Mouse (Mus musculus): ENCODE measurements around the gene Barhl1. TPM values are rescaled to one million over a fixed set of nuclear protein-coding genes. Genes with fewer than 3 reads are reported as not detected.

The Barhl1 gene
- polyA plus RNA-seq, 1 experiment from 2014 or later, result not detected

DNA sequence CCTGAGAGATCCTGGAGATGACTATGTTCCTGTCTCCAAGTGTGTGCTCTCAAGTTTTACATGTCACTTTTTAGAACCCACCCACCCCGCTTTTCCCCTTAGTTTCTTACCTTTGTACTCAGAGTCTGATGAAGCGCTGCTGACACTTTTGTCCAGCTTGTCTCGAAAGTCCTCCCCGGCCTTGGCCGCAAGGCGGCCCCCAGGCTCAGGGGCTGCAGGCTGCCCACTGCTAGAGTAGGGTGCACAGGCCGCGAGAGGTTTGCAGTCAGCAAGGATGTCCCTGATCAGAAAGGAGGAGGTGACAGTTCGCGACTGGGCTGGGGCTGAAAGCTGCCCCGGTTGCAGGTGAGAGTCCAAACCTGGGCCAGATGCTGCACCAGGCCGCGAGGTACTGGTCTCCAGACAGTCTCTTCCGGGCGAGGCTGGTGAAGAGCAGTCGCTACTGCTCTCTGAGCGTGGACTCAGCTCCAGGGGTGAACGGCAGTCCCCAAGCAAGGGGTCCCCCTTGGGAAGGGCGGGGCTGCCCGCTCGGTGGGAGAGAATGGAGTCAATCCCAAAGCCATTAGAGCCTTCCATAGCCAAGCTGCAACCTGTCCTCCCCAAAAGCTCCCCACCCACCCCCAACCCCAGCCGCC is 1.2 kb downstream of the Barhl1 start:
- H3K4me3 ChIP-seq (replicated peaks; ENCODE audit: low read length), result no peak overlapping the region
- 4% methylated on average over 22 of the region's 22 CpGs for WGBS
- ATAC-seq (ENCODE audit: insufficient read depth, low FRiP score), result no peak
- H3K4me2 ChIP-seq (ENCODE audit: low read depth, low read length), result no peak overlapping the region
- H3K4me1 ChIP-seq (ENCODE audit: control insufficient read depth, insufficient read depth, low read length), result peaks cover 6% of the 10 kb centered on the region
- H3K27me3 ChIP-seq (ENCODE audit: control insufficient read depth, insufficient read depth, low read length), result peaks cover 94% of the 10 kb centered on the region
- H3K9ac ChIP-seq (ENCODE audit: low read length), result no peak overlapping the region
- H3K27ac ChIP-seq (ENCODE audit: low read length), result no peak overlapping the region
- no peaks in the 10 kb centered on the region for H3K36me3 ChIP-seq (ENCODE audit: control insufficient read depth, insufficient read depth, low read length)
- no peaks in the 10 kb centered on the region for H3K9me3 ChIP-seq (replicated peaks; ENCODE audit: control insufficient read depth, low read length)

DNA sequence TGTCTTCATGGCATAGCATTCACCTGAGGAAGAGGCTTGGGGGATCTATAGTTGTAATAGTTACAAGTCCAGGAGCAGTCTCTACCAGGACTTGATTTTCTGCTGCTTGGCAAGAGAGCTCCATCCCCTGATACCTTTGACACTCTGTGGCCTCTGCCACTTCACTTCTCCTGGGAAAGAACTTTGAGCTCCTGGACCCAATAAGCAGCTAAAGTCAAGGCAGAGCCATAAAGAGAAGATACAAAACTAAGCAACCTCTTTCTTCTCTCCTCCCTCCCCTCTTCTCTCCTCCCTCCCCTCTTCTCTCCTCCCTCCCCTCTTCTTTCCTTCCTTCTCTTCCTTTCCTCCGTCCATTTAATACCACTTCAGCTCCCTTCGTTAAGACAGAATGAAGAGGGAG is 2.3 kb downstream of the Barhl1 start:
- no peaks in the 10 kb centered on the region for H3K9me3 ChIP-seq (replicated peaks; ENCODE audit: control insufficient read depth, low read length)
- H3K4me1 ChIP-seq (ENCODE audit: control insufficient read depth, insufficient read depth, low read length), result peaks cover 6% of the 10 kb centered on the region
- no peaks in the 10 kb centered on the region for H3K36me3 ChIP-seq (ENCODE audit: control insufficient read depth, insufficient read depth, low read length)
- H3K9ac ChIP-seq (ENCODE audit: low read length), result no peak overlapping the region
- ATAC-seq (ENCODE audit: insufficient read depth, low FRiP score), result no peak
- H3K4me2 ChIP-seq (ENCODE audit: low read depth, low read length), result no peak overlapping the region
- 3% methylated on average over 2 of the region's 2 CpGs for WGBS
- no peak overlapping the region for H3K27ac ChIP-seq (ENCODE audit: low read length)
- peaks cover 97% of the 10 kb centered on the region for H3K27me3 ChIP-seq (ENCODE audit: control insufficient read depth, insufficient read depth, low read length)
- H3K4me3 ChIP-seq (replicated peaks; ENCODE audit: low read length), result no peak overlapping the region

DNA sequence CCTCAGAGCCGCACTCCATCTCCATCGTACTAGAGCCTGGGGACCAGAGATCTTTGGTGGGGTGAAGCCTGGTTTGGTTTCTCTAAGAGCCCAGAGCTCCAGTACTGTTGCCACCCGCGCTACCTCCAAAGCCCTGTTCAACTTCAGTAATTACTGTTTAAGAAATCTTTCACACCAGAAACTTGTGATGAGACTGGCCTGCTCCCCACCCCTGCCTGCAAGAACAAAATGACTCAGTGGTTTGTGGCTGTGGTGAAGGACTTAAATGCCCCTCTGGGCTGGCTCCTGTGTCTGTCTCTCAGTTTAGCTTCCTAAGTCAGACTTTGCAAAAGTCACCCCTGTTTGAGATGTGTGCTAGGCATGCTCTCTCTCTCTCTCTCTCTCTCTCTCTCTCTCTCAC is 3.5 kb downstream of the Barhl1 start:
- H3K9ac ChIP-seq (ENCODE audit: low read length), result no peak overlapping the region
- peaks cover 98% of the 10 kb centered on the region for H3K27me3 ChIP-seq (ENCODE audit: control insufficient read depth, insufficient read depth, low read length)
- WGBS, result 5% methylated on average over 4 of the region's 4 CpGs
- no peaks in the 10 kb centered on the region for H3K9me3 ChIP-seq (replicated peaks; ENCODE audit: control insufficient read depth, low read length)
- H3K4me1 ChIP-seq (ENCODE audit: control insufficient read depth, insufficient read depth, low read length), result peaks cover 15% of the 10 kb centered on the region
- H3K4me2 ChIP-seq (ENCODE audit: low read depth, low read length), result no peak overlapping the region
- no peak overlapping the region for H3K27ac ChIP-seq (ENCODE audit: low read length)
- no peaks in the 10 kb centered on the region for H3K36me3 ChIP-seq (ENCODE audit: control insufficient read depth, insufficient read depth, low read length)
- no peak for ATAC-seq (ENCODE audit: insufficient read depth, low FRiP score)
- no peak overlapping the region for H3K4me3 ChIP-seq (replicated peaks; ENCODE audit: low read length)

DNA sequence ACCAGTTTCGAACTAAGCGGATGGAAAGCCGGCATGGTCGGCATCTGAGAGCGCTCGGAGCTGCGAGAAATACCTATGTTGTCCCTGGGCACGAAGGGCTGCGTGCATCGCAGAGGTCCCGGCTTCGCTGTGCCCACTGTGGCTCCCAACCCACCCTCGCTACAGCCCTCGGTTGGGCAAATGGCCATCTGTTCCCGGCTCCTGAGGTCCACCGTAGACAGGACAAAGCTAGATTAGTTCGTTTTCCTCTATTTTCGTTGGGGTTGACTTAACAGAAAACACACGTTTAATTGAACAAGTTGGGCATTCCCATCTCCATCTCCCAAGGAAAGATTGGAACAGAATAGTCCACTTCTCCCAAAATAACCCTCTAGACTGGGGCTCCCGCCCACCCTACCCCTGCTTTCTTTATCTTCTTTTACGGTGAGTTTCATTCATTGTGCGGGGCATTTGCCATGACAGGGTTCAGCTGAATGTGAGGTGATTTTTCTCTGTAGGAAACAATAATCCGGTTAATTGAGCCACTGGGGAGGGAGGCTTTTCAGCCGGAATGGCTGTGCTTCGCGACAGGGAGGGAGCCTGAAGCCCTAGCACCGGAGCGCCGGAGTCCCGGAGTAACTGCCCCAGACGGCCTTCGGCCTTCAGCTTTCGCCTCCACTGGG is 4.3 kb downstream of the Barhl1 start:
- Histone ChIP-seq H3K27ac (ENCODE audit: low read length) (no peak overlapping the region), H3K4me3 (replicated peaks; ENCODE audit: low read length) (no peak overlapping the region), H3K9me3 (replicated peaks; ENCODE audit: control insufficient read depth, low read length) (no peaks in the 10 kb centered on the region), H3K4me2 (ENCODE audit: low read depth, low read length) (no peak overlapping the region), H3K4me1 (ENCODE audit: control insufficient read depth, insufficient read depth, low read length) (peaks cover 10% of the 10 kb centered on the region), H3K9ac (ENCODE audit: low read length) (no peak overlapping the region), H3K27me3 (ENCODE audit: control insufficient read depth, insufficient read depth, low read length) (peaks cover 98% of the 10 kb centered on the region), H3K36me3 (ENCODE audit: control insufficient read depth, insufficient read depth, low read length) (no peaks in the 10 kb centered on the region)
- 3% methylated on average over 33 of the region's 33 CpGs for WGBS
- ATAC-seq (ENCODE audit: insufficient read depth, low FRiP score), result no peak

DNA sequence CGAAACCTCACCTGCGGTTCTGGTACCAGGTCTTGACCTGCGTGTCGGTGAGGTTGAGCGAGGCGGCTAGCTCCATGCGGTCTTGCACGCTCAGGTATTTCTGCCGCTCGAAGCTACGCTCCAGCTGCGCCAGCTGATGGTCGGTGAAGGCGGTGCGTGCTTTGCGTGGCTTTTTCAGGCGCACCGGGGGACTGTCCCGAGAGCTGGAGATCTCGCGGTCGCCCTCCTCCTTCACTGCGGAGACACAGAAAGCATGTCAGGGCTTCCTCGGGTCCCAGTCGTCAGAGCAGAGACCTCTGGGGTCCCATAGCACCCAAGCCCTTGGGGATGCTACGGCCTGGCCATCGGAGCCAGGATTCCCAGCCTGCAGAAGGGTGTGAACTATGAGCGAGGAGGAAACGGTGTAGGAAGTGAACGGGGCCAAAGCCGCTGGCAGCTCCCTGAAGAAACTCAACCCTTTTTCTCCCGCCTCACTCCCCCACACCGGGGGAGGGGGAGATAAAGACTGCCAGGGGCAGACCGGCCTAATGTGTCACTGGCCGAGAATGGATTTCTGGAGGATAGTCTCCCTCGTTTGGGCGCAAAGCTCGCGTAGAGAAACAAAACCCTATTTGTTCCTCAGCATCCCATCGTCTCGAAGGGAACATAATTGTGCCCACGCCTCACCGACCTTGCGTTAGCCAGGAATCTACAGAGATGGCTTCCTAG is 5.0 kb downstream of the Barhl1 start:
- no peak for ATAC-seq (ENCODE audit: insufficient read depth, low FRiP score)
- Histone ChIP-seq H3K27me3 (ENCODE audit: control insufficient read depth, insufficient read depth, low read length) (peaks cover 97% of the 10 kb centered on the region), H3K9ac (ENCODE audit: low read length) (no peak overlapping the region), H3K27ac (ENCODE audit: low read length) (no peak overlapping the region), H3K4me1 (ENCODE audit: control insufficient read depth, insufficient read depth, low read length) (peaks cover 10% of the 10 kb centered on the region), H3K4me3 (replicated peaks; ENCODE audit: low read length) (no peak overlapping the region), H3K36me3 (ENCODE audit: control insufficient read depth, insufficient read depth, low read length) (no peaks in the 10 kb centered on the region), H3K9me3 (replicated peaks; ENCODE audit: control insufficient read depth, low read length) (no peaks in the 10 kb centered on the region), H3K4me2 (ENCODE audit: low read depth, low read length) (no peak overlapping the region)
- 3% methylated on average over 44 of the region's 44 CpGs for WGBS

DNA sequence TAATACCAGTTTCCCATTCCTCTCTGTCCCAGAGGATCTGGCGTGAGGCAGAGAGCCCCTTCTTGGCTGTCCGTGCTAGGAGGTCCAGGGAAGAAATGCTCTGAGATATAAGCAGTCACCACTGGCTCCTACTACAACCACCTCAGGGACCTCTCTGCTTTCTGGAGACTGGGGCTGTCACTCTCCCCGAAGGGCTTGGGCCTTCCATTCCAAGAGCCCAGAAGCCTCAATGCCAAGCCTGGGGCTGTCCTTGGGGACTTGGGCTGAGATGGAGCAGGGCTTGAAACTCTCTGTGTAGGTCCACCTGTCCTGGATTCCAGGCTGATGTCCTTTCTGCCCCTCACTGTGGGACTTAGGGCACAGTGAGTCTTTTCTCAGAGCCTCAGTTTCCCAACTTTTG is 5.6 kb downstream of the Barhl1 start:
- Histone ChIP-seq H3K4me3 (replicated peaks; ENCODE audit: low read length) (no peak overlapping the region), H3K27me3 (ENCODE audit: control insufficient read depth, insufficient read depth, low read length) (peaks cover 93% of the 10 kb centered on the region), H3K4me2 (ENCODE audit: low read depth, low read length) (no peak overlapping the region), H3K36me3 (ENCODE audit: control insufficient read depth, insufficient read depth, low read length) (no peaks in the 10 kb centered on the region), H3K4me1 (ENCODE audit: control insufficient read depth, insufficient read depth, low read length) (peaks cover 10% of the 10 kb centered on the region), H3K27ac (ENCODE audit: low read length) (no peak overlapping the region), H3K9ac (ENCODE audit: low read length) (no peak overlapping the region), H3K9me3 (replicated peaks; ENCODE audit: control insufficient read depth, low read length) (no peaks in the 10 kb centered on the region)
- ATAC-seq (ENCODE audit: insufficient read depth, low FRiP score), result no peak
- WGBS, result 9% methylated on average over 3 of the region's 3 CpGs

DNA sequence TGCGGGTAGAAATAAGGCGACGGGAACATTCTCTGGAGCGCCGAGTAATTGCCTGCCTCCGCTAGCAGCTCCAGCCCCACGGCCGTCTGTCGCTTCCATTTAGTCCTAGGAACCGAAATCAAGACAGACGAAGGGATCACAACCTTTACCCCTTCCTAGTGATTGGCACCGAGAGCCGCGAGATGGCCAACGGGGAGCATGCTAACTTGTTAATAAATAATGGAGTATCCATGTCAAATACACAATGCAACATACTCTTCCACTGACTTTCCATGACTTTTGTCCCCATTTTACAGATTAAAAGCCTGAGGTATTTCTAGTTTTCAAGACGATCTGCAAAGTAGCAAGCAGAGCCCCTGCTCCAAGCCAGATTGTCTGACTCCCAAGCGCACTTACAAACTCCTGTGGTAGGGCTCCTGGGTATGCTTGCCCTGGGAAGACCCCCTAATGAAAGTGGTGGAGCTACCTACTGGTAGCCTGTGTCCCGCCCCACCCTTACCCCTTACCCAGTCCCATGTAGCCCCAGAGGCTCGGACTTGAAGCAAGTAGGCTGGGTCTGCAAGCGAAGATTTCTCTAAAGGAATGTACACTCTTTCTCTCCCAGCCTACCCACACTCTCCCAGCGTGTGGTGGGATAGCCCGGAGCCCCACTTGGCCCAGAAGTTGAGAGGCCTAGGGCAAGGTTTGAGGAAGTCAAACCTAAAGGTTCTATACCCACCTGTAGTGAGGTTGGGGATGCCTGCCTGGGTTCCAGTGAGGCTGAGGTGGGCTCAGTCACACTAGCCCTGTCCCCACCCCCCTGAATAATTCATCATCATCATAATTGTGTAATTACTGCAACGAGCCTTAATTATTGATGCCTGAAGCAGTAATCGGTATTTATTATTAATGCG is 6.4 kb downstream of the Barhl1 start:
- WGBS, result 7% methylated on average over 25 of the region's 25 CpGs
- ATAC-seq (ENCODE audit: insufficient read depth, low FRiP score), result no peak
- H3K27me3 ChIP-seq (ENCODE audit: control insufficient read depth, insufficient read depth, low read length), result peaks cover 85% of the 10 kb centered on the region

DNA sequence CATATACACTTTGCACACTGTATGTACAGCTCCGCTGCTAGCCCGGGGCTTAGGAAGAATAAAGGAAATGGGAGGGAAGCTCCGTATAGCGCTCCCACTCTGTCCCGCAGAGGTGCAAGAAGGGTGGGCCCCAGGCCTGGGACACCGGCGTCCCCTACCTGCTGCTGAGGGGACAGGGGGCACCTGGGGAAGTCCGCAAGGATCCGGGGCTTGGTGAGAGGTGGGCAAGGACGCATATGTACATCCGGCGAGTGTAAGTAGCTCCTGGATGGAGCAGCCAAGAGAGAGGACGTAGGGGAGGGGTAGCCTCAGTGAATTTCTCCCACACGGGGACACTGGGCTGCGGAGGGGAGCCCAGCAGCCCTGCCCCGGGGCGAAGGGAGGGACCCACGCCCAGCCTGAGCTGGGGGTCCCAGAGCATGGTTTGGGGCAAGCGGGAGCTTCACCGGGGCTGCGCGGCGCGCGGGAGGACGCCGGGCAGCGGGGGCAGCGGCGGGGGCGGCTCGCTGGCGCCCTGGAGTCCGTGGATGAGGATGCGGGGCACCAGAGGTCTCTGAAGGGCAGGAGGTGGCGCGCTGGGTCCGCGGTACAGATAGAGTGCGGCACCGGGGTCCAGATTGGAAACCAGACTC is 7.2 kb downstream of the Barhl1 start:
- peaks cover 10% of the 10 kb centered on the region for H3K4me1 ChIP-seq (ENCODE audit: control insufficient read depth, insufficient read depth, low read length)
- ATAC-seq (ENCODE audit: insufficient read depth, low FRiP score), result no peak
- H3K9me3 ChIP-seq (replicated peaks; ENCODE audit: control insufficient read depth, low read length), result no peaks in the 10 kb centered on the region
- H3K4me3 ChIP-seq (replicated peaks; ENCODE audit: low read length), result no peak overlapping the region
- H3K27ac ChIP-seq (ENCODE audit: low read length), result no peak overlapping the region
- H3K9ac ChIP-seq (ENCODE audit: low read length), result no peak overlapping the region
- H3K27me3 ChIP-seq (ENCODE audit: control insufficient read depth, insufficient read depth, low read length), result peaks cover 77% of the 10 kb centered on the region
- WGBS, result 1% methylated on average over 41 of the region's 41 CpGs
- H3K4me2 ChIP-seq (ENCODE audit: low read depth, low read length), result no peak overlapping the region
- H3K36me3 ChIP-seq (ENCODE audit: control insufficient read depth, insufficient read depth, low read length), result no peaks in the 10 kb centered on the region

More for the DNA sequence above, 6.4 kb downstream of the Barhl1 start:
- no peaks in the 10 kb centered on the region for H3K9me3 ChIP-seq (replicated peaks; ENCODE audit: control insufficient read depth, low read length)
- no peak overlapping the region for H3K27ac ChIP-seq (ENCODE audit: low read length)
- no peak overlapping the region for H3K4me2 ChIP-seq (ENCODE audit: low read depth, low read length)
- peaks cover 10% of the 10 kb centered on the region for H3K4me1 ChIP-seq (ENCODE audit: control insufficient read depth, insufficient read depth, low read length)
- H3K9ac ChIP-seq (ENCODE audit: low read length), result no peak overlapping the region
- no peak overlapping the region for H3K4me3 ChIP-seq (replicated peaks; ENCODE audit: low read length)
- H3K36me3 ChIP-seq (ENCODE audit: control insufficient read depth, insufficient read depth, low read length), result no peaks in the 10 kb centered on the region

Measured in stomach, embryonic 16.5 days (tissue).